Mouse (Mus musculus) megakaryocyte, embryonic 14.5 days (primary cell): ENCODE measurements at regions not wholly inside any gene's neighbourhood (a gene's known extent, or its start where the extent isn't known, plus 50 kb on each side); places are given as distances from the start of the nearest gene placed in this dataset.

Experiments
- H3K27me3 ChIP-seq: replicated peaks from 2 replicates; pipeline ENCODE3; 2012; ENCODE audit warnings: inconsistent platforms
- H3K36me3 ChIP-seq: replicated peaks from 2 replicates; pipeline ENCODE3; 2012; ENCODE audit warnings: low read length, inconsistent platforms, mixed read lengths
- H3K4me1 ChIP-seq: 2 replicates; pipeline ENCODE4 v1.6.1; 2012; ENCODE audit warnings: inconsistent platforms
- H3K4me3 ChIP-seq: replicated peaks from 2 replicates; pipeline ENCODE3; 2012; ENCODE audit warnings: moderate library complexity, mild to moderate bottlenecking, inconsistent platforms
- H3K9me3 ChIP-seq: 2 replicates; pipeline ENCODE4 v1.6.1; 2012; ENCODE audit warnings: inconsistent platforms
- FLI1 ChIP-seq: IDR thresholded peaks from 2 replicates; pipeline ENCODE4 v1.6.1; 2012; ENCODE audit warnings: low read length, inconsistent platforms, mixed read lengths
- GATA1 ChIP-seq: IDR thresholded peaks from 3 replicates; pipeline ENCODE4 v1.6.1; 2012; ENCODE audit warnings: mixed read lengths, low read length, inconsistent platforms, borderline replicate concordance

GRCm38 (mm10) chr3:119977349-119977748, 193.1 kb upstream of the Ptbp2 start:
- peaks cover 18% of the 10 kb centered on the region for H3K9me3 ChIP-seq
- no peaks in the 10 kb centered on the region for H3K36me3 ChIP-seq
- TF ChIP-seq FLI1 = no peak
- no peaks in the 10 kb centered on the region for H3K27me3 ChIP-seq
- H3K4me3 ChIP-seq = no peak overlapping the region
- H3K4me1 ChIP-seq = no peaks in the 10 kb centered on the region

DNA sequence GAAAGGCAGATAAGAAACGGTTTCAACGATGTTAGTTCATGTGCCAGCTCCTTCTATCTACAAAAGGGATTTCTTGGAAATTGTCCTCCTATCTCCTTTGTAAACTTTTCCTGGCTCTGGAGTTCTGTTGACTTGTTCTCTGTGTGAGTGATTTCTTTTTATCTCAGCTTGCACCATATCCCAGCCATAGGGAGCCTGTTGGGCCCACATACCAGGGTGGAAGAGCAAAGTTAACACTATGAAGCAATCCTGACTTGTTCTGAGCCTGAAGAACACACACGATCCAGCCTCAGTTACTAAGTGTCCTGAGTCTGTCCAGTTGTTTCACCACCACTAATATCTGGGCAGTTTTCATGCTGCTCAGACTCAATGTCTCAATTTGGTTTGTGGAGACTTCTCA, 192.1 kb upstream of the Ptbp2 start:
- no peaks in the 10 kb centered on the region for H3K27me3 ChIP-seq
- H3K4me3 ChIP-seq = no peak overlapping the region
- peaks cover 18% of the 10 kb centered on the region for H3K9me3 ChIP-seq
- no peaks in the 10 kb centered on the region for H3K4me1 ChIP-seq
- H3K36me3 ChIP-seq = no peaks in the 10 kb centered on the region
- no peak for TF ChIP-seq GATA1
- TF ChIP-seq FLI1 = no peak

DNA sequence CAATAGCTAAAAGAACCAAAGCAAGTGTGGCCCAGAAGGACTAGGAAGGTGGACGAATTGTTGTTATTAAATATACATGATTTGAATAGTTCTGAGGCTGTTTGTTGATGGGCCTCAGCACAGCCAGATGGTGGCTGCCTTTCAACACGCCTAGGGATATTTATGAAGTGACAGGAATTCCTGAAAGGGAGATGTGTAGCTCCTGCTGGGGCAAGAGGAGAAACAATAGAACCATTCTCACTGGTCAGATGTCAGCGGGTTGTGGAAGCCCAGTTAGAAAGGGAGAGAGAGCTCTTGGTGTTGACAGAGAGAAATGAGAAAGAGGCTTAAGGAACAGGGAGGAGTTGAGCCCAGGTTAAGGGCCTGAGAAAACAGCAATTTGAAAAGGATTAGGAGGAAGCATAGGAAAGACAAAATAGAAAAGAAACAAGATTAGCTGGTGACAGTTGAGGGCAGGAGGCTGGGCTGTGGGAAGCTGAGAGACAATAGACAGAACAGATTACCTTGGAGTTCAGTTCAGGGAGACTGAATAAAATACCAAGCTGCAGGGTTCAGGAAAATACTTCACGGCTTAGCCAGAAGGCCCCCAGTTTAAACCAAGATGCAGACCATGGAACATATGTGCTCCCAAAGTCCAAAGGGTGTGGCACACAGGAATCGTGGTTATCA, 174.7 kb upstream of the Ptbp2 start:
- H3K27me3 ChIP-seq = no peaks in the 10 kb centered on the region
- H3K36me3 ChIP-seq = no peaks in the 10 kb centered on the region
- H3K4me1 ChIP-seq = no peaks in the 10 kb centered on the region
- H3K4me3 ChIP-seq = no peak overlapping the region
- H3K9me3 ChIP-seq = peaks cover 16% of the 10 kb centered on the region
- TF ChIP-seq FLI1 = no peak
- TF ChIP-seq GATA1 = no peak

DNA sequence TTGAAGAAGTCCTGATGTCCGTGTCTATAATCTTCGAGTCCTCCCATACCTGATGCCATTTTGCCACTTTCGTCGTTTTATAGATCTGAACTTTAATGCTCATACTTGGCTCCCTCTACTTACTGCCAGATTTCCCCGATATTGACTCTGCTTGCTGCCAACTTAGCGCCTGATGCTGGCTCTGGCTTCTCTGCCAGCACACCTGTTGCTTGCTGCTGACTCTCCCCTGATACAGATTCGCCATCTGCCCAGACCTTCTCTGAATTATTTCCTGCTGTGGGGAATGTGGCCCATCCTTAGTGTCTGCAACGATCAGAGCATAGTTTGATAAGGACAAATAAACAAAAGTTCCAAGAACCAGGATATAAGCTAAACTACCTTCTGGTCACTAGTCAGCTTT, 173.3 kb upstream of the Ptbp2 start:
- Histone ChIP-seq H3K27me3 (no peaks in the 10 kb centered on the region), H3K4me1 (no peaks in the 10 kb centered on the region), H3K36me3 (no peaks in the 10 kb centered on the region), H3K4me3 (no peak overlapping the region), H3K9me3 (peaks cover 16% of the 10 kb centered on the region)
- TF ChIP-seq FLI1 (no peak), GATA1 (no peak)

- TF ChIP-seq GATA1 (no peak), FLI1 (no peak)
- no peaks in the 10 kb centered on the region for H3K36me3 ChIP-seq
- peaks cover 11% of the 10 kb centered on the region for H3K9me3 ChIP-seq
- no peaks in the 10 kb centered on the region for H3K27me3 ChIP-seq
- H3K4me1 ChIP-seq = no peaks in the 10 kb centered on the region
- no peak overlapping the region for H3K4me3 ChIP-seq
Observed at GRCm38 (mm10) chr3:119955745-119956615, 171.7 kb upstream of the Ptbp2 start.

GRCm38 (mm10) chr3:119950721-119951120, 166.5 kb upstream of the Ptbp2 start:
- Histone ChIP-seq H3K9me3 (peaks cover 37% of the 10 kb centered on the region), H3K27me3 (no peaks in the 10 kb centered on the region), H3K4me3 (no peak overlapping the region), H3K4me1 (no peaks in the 10 kb centered on the region), H3K36me3 (no peaks in the 10 kb centered on the region)
- TF ChIP-seq FLI1 (no peak), GATA1 (no peak)

DNA sequence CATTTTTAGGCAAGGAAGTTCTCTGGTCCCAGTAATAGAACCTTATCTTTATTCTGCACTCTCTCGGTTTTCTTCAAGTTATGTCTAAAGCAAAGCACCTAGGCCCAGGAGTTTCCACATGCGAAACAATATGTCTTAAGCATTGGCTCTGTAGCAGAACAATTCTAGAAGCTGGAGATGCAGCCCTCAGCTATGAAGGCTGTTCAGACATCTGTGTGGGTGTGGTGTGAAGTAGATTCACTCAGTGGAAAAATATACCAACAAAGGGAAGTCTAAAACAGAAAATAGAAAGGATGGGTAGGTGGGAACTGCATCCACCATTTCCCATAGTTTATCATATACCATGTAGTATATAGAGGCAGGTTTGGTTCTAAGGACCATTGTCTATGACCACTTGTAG, 165.8 kb upstream of the Ptbp2 start:
- Histone ChIP-seq H3K36me3 (no peaks in the 10 kb centered on the region), H3K27me3 (no peaks in the 10 kb centered on the region), H3K4me3 (no peak overlapping the region), H3K4me1 (no peaks in the 10 kb centered on the region), H3K9me3 (peaks cover 35% of the 10 kb centered on the region)
- TF ChIP-seq FLI1 (no peak), GATA1 (no peak)

GRCm38 (mm10) chr3:119949620-119950019, 165.4 kb upstream of the Ptbp2 start:
- H3K9me3 ChIP-seq = peaks cover 40% of the 10 kb centered on the region
- H3K4me1 ChIP-seq = no peaks in the 10 kb centered on the region
- no peaks in the 10 kb centered on the region for H3K36me3 ChIP-seq
- H3K27me3 ChIP-seq = no peaks in the 10 kb centered on the region
- TF ChIP-seq GATA1 (no peak), FLI1 (no peak)
- no peak overlapping the region for H3K4me3 ChIP-seq

DNA sequence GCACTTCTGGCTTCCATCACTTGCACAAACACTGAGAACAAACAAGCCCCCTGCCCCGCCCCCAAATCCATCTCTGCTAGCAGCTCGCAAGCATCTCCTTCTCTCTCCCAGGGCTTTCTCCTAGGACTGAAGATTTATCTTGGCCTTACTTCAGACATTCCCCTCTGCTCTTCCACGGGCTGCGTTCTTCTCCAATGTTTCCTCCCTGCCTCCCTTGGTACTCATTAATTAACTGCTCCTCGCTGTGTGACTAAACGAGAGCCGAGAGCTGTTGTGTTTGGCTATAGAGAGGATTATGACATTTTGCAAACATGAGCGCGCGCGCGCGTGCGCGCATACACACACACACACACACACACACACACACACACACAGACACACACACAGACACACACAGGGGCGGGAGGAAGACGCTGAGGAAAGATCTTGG, 164.8 kb upstream of the Ptbp2 start:
- Histone ChIP-seq H3K4me3 (no peak overlapping the region), H3K4me1 (no peaks in the 10 kb centered on the region), H3K9me3 (peaks cover 44% of the 10 kb centered on the region), H3K27me3 (no peaks in the 10 kb centered on the region), H3K36me3 (no peaks in the 10 kb centered on the region)
- TF ChIP-seq FLI1 = no peak
- no peak for TF ChIP-seq GATA1

DNA sequence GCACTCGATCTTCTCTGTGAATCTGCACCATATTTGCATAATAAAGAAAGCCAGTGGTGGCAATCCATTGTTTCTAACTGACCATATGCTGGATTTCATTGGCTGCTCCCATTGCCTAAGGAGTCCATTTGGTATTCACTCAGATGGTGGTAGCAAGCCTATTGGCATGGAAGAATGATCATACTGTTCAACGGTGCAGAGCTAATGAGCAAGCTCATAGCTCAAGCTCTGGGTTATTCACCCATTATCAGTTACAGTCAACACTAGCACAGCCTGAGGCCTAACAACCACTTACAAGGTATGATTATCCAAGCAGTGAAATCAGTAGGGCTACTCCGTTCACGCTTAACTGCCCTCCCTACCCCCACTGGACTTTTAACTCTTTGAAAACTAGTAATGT, 162.9 kb upstream of the Ptbp2 start:
- H3K9me3 ChIP-seq = peaks cover 50% of the 10 kb centered on the region
- no peaks in the 10 kb centered on the region for H3K27me3 ChIP-seq
- H3K4me1 ChIP-seq = no peaks in the 10 kb centered on the region
- no peaks in the 10 kb centered on the region for H3K36me3 ChIP-seq
- TF ChIP-seq FLI1 = no peak
- TF ChIP-seq GATA1 = no peak
- H3K4me3 ChIP-seq = no peak overlapping the region
